Mouse (Mus musculus) gastrocnemius, postnatal 10 days (tissue): ENCODE measurements around the gene Rgs19. TPM values are rescaled to one million over a fixed set of nuclear protein-coding genes. Genes with fewer than 3 reads are reported as not detected.

Experiments
- DNase-seq: peaks from one replicate; pipeline ENCODE4 v3.0.0; 2021; ENCODE audit warnings: mixed read lengths
- total RNA-seq, 2 experiments: library from RNA; stranded (reverse); gene quantifications; 2 replicates each; pipeline ENCODE4 v1.2.3; 2021

Rgs19 gene
- total RNA-seq, 2 experiments from 2014 or later, result 7.5 to 9.6 TPM

DNA sequence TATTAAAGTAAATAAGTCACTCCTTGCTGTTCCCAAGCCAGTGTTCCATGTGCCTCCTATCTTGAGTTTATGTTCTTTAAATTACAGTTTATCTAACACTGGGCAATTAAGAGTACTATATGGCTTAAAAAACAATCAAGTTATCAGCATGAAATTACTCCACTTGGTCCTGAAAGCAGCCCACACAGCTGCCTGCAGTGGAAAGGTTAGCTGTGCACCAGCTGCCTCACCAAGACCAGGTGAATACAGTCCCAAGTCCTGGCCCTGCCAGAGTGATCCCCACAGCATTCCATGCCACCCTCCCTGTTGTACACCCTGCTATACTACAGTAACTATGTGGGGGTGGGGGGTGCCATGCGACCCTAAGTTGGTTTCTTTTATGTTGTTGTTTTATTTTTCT, 40.3 kb downstream of the Rgs19 start:
- DNase-seq, result no peak

DNA sequence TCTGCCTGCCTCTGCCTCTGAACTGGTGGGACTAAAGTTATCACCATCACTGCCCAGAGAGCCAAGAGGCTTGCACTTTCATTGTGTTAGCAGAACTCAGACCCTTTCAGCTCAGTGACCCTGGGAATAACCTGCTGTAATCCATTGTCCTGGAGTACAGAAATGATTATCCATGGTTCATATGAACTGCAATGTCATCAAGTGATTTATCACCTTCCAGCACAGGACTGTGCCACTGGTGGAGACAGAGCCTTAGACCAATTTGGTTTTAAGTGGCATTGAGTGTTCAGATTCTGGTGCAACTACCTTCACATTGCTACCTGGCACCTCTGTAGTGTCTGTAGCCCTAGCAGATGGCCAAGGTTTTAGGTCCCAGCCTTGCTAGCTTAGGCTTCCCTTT, 40.7 kb downstream of the Rgs19 start:
- DNase-seq, result no peak

DNA sequence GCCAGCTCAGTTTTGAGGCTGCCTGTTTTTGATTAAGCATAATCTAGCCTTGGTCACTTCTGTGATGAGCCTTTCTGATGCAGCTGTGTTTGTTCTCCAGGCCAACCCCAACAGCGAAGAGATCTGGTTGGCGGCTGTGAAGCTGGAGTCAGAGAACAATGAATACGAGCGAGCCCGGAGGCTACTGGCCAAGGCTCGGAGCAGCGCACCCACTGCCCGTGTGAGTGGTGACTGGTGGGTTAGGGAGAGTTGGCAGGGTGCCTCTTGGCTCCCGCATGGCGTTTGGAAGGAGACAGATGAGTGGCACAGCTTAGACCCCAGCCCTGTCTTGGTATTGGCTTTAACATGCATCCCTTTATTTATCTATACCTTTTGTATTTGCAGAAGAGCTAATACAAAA, 44.9 kb downstream of the Rgs19 start:
- DNase-seq, result no peak

DNA sequence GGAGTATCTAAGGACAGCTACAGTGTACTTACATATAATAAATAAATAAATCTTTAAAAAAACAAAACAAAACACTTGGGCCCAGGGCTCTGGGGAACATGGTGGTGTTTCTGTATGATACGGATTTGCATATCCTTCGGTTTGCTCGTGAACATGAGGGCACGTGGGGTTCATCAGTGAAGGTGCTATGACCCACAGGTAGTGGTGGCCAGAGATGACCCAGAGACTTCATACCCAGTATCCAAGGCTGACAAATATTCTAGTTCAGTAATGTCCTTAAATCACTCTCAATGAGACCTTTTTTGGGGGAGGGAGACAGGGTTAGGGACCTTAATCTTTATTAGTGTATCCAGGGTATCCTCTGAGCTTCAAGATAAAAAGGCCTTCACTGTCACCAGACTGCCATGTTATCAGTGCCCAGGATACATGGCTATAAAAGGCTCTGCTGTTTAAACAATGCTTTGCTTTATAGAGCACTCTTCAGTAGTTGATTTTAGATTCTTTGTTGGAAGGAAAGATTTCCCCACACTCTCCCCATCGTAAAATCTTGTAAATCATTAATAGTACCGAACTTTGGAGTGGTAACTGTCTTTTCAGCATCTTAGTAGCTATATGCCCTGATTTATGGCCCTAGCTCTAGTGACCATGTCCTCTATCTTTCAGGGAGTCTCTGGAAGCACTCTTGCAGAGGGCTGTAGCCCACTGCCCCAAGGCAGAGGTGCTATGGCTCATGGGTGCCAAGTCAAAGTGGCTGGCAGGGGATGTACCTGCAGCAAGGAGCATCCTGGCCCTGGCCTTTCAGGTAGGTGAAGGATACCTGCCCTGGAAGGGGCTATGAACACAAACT, 46.9 kb downstream of the Rgs19 start:
- no peak for DNase-seq

DNA sequence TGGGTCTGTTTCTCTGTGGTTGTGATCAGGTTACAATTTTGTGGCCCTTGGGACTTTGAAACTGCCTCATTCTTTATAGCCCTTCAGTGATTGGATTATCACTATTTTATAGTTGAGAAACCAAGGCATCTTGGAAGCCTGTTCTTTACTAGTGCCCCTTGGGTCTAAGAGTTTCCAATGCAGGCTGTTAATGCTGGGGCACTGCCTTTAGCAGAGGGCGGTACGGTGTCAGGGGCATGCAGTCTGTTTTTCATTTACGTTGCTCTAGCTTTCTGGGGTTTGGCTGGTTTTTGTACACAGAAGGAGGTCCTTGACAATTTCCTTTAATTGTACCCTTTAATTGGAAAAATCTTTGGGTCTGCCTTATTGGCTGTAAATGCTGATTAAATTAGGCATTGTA, 48.1 kb downstream of the Rgs19 start:
- DNase-seq, result no peak

DNA sequence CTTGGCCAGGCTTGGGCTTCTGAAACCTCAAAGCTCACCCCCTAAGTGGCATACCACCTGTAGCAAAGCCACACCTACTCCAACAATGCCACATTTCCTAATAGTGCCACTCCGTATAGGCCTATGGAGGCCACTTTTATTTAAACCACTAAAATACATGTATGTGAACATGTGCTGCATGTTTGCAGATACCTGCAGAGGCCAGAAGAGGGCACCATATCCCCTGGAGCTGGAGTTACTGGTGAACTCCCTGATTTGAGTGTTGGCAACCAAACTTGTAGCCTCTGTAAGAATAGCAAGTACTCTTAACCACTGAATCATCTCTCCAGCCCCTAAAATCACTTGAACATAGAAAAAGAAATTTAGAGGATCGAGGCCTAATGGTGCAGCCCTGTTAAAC, 49.4 kb downstream of the Rgs19 start:
- peak; percentile 39 for DNase-seq

Other genes with a start within 250 kb of the Rgs19 start
- 1 to 10 TPM; 5.8 to 8.4 TPM for gene Zbtb46, start 234.6 kb downstream of the Rgs19 start, total RNA-seq
- not detected for gene Abhd16b, start 200.8 kb downstream of the Rgs19 start, total RNA-seq
- 10 to 100 TPM; 69.9 to 72.9 TPM for gene Tpd52l2, start 196.8 kb downstream of the Rgs19 start, total RNA-seq
- 10 to 100 TPM; 67.5 to 70.1 TPM for gene Dnajc5, start 173.5 kb downstream of the Rgs19 start, total RNA-seq
- 10 to 100 TPM; 36.5 to 43.5 TPM for gene Uckl1, start 109.1 kb downstream of the Rgs19 start, total RNA-seq
- 10 to 100 TPM; 26.7 to 33.4 TPM for gene Prpf6, start 102.1 kb downstream of the Rgs19 start, total RNA-seq
- 10 to 100 TPM; 28.4 to 32.4 TPM for gene Zfp512b, start 101.2 kb downstream of the Rgs19 start, total RNA-seq
- gene Samd10, start 94.8 kb downstream of the Rgs19 start, total RNA-seq, result 1 to 10 TPM in 1 of 2 experiments, under 1 TPM in 1; 0.85 to 1.2 TPM
- not detected for gene Gm29797, start 36.9 kb downstream of the Rgs19 start, total RNA-seq
- 10 to 100 TPM; 25.4 to 36.2 TPM for gene Sox18, start 22.3 kb downstream of the Rgs19 start, total RNA-seq
- gene Tcea2, start 13.7 kb downstream of the Rgs19 start, total RNA-seq, result 1 to 10 TPM; 5.6 to 6.3 TPM
- not detected for gene Lkaaear1, start 4.5 kb upstream of the Rgs19 start, total RNA-seq
- not detected for gene Oprl1, start 21.0 kb upstream of the Rgs19 start, total RNA-seq
- gene Myt1, start 69.4 kb upstream of the Rgs19 start, total RNA-seq, result under 1 TPM in 1 of 2 experiments, not detected in 1; 0.09 TPM
- 10 to 100 TPM; 22.2 to 25.2 TPM for gene Pcmtd2, start 143.9 kb upstream of the Rgs19 start, total RNA-seq
- 10 to 100 TPM; 11.2 to 11.4 TPM for gene Polr3k, start 170.4 kb upstream of the Rgs19 start, total RNA-seq